Mouse (Mus musculus) olfactory bulb, adult 2 months (tissue): ENCODE results near the gene Lmna. TPM values are rescaled to one million over a fixed set of nuclear protein-coding genes. Genes with fewer than 3 reads are reported as not detected.
A peak's percentile ranks its signal among the peaks of the same experiment; 100 is the strongest.

Source experiments
- H3K27ac ChIP-seq: fragments of 200-500 bp; 2 replicates; pipeline ENCODE4 v1.5.1; 2012; ENCODE audit warnings: low read depth, low read length; ENCODE audit not compliant: insufficient read depth
- H3K4me1 ChIP-seq: fragments of 200-500 bp; 2 replicates; pipeline ENCODE4 v1.6.1; 2012; ENCODE audit warnings: low read length; ENCODE audit not compliant: control insufficient read depth, insufficient read depth
- H3K4me3 ChIP-seq: fragments of 200-500 bp; 2 replicates; pipeline ENCODE4 v1.5.1; 2012; ENCODE audit warnings: mild to moderate bottlenecking, low read depth, low read length, moderate library complexity; ENCODE audit not compliant: insufficient read depth
- CTCF ChIP-seq: fragments of 200-500 bp; IDR thresholded peaks from 2 replicates; pipeline ENCODE4 v1.5.1; 2012; ENCODE audit warnings: low read depth, mild to moderate bottlenecking, low read length, moderate library complexity; ENCODE audit not compliant: insufficient read depth
- POLR2A ChIP-seq: fragments of 200-500 bp; IDR thresholded peaks from 2 replicates; pipeline ENCODE4 v1.6.1; 2012; ENCODE audit warnings: mild to moderate bottlenecking, low read depth, low read length, moderate library complexity; ENCODE audit not compliant: insufficient read depth
- WGBS: fragments of 180-500 bp; shearing (Covaris S2); methylation state at CpG from one replicate; pipeline ENCODE4 v1.1.7; 2018; 5-methylcytosine and 5-hydroxymethylcytosine counted together
- polyA plus RNA-seq: library from polyadenylated mRNA; stranded (reverse); fragments of >200 nt; gene quantifications from 2 replicates; pipeline ENCODE4 v1.2.4, GENCODE M21; 2012; ENCODE audit warnings: low replicate concordance; ENCODE audit not compliant: missing spikeins, insufficient read depth, insufficient read length

Lmna gene
- polyA plus RNA-seq, 1 experiment = not detected

- WGBS = 76% methylated on average over 8 of the region's 8 CpGs
- TF ChIP-seq CTCF = no peak
- no peak for TF ChIP-seq POLR2A
- Histone ChIP-seq H3K4me1 (peaks cover 21% of the 10 kb centered on the region), H3K27ac (no peak overlapping the region), H3K4me3 (no peak overlapping the region)
Observed at GRCm38 (mm10) chr3:88483141-88483540, 26.6 kb downstream of the Lmna start.

GRCm38 (mm10) chr3:88482336-88482735 is 27.4 kb downstream of the Lmna start:
- 23% methylated on average over 18 of the region's 18 CpGs for WGBS
- TF ChIP-seq CTCF (no peak), POLR2A (no peak)
- peak overlapping the region; percentile 24 for H3K27ac ChIP-seq
- H3K4me1 ChIP-seq = peaks cover 24% of the 10 kb centered on the region
- H3K4me3 ChIP-seq = no peak overlapping the region

DNA sequence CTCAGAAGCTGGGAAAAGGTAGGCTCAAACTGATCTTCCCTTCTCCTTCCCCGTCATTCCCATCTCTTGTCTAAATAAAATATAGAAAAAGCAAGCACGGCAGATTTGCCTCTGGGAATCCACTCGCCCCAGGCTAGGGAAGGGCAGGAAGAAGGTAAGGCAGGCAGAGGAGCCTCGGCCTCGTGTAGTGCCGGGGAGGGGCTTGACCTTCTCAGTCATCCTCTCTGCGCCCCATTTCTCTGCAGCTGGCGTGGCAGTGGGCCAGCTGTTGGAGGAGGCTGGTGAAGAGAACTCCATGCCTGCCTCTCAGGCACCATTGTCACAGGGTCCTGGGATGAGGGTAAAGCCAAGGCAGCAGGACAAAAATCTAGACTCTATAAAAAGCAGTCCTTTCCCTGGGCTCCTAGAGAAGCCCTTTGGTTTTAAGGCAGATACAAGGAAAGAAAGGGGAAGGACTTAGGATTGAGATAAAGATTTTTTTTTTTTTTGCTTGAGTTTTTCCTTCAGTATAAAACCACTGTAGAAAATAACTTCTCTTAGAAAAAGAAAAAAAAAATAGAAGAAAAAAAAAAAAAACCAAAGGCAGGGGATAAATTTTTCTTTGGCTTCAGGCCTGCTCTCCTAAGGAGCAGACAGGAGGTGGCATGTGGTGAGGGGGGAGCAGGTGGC is 28.2 kb downstream of the Lmna start:
- peak overlapping the region; percentile 24; the same call in 1 of the 2 replicates for H3K27ac ChIP-seq

GRCm38 (mm10) chr3:88480679-88481078 is 29.1 kb downstream of the Lmna start:
- Histone ChIP-seq H3K4me1 (peaks cover 24% of the 10 kb centered on the region), H3K27ac (no peak overlapping the region), H3K4me3 (no peak overlapping the region)
- TF ChIP-seq POLR2A = no peak
- TF ChIP-seq CTCF = no peak
- 94% methylated on average over 5 of the region's 5 CpGs for WGBS

More for the DNA sequence above, 28.2 kb downstream of the Lmna start:
- Histone ChIP-seq H3K4me3 (no peak overlapping the region), H3K4me1 (peaks cover 24% of the 10 kb centered on the region)
- TF ChIP-seq CTCF (no peak), POLR2A (no peak)
- WGBS = 42% methylated on average over 8 of the region's 8 CpGs

GRCm38 (mm10) chr3:88479828-88480227 is 29.9 kb downstream of the Lmna start:
- no peak overlapping the region for H3K27ac ChIP-seq
- peaks cover 24% of the 10 kb centered on the region for H3K4me1 ChIP-seq
- WGBS = 86% methylated on average over 4 of the region's 4 CpGs
- TF ChIP-seq CTCF (no peak), POLR2A (no peak)
- no peak overlapping the region for H3K4me3 ChIP-seq

- TF ChIP-seq CTCF (no peak), POLR2A (no peak)
- no peak overlapping the region for H3K4me3 ChIP-seq
- H3K4me1 ChIP-seq = peaks cover 19% of the 10 kb centered on the region
- no peak overlapping the region for H3K27ac ChIP-seq
- 64% methylated on average over 3 of the region's 3 CpGs for whole genome bisulfite sequencing
Observed at GRCm38 (mm10) chr3:88479163-88479562, 30.6 kb downstream of the Lmna start.

- TF ChIP-seq CTCF = peak; percentile 83
- no peak for TF ChIP-seq POLR2A
- 2% methylated on average over 8 of the region's 8 CpGs for WGBS
- Histone ChIP-seq H3K4me3 (no peak overlapping the region), H3K27ac (no peak overlapping the region), H3K4me1 (peaks cover 19% of the 10 kb centered on the region)
Observed at GRCm38 (mm10) chr3:88477735-88478134, 32.0 kb downstream of the Lmna start.

DNA sequence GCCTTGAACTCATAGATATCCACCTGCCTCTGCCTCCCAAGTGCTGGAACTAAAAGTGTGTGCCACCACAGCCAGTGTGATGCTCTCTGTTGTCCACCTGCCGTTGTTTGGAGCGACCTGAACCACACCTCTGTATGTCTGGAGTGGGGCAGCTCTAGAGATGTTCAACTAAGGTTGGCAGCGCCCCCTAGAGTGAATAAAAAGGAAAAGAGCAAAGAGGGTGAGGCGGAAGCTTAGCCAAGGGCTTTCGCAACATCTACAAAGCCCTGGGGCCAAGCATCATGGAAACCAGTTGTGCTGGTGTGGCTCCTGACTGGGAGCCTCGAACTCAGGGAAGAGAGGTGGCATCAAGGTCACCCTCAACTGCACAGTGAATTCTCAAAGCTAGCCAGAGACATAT is 33.4 kb downstream of the Lmna start:
- WGBS = 68% methylated on average over 6 of the region's 6 CpGs
- Histone ChIP-seq H3K4me1 (peaks cover 9% of the 10 kb centered on the region), H3K27ac (no peak overlapping the region), H3K4me3 (no peak overlapping the region)
- TF ChIP-seq POLR2A = no peak
- no peak for TF ChIP-seq CTCF

GRCm38 (mm10) chr3:88473571-88473970 is 36.2 kb downstream of the Lmna start:
- TF ChIP-seq CTCF = no peak
- TF ChIP-seq POLR2A = no peak
- no peak overlapping the region for H3K4me3 ChIP-seq
- 48% methylated on average over 1 of the region's 1 CpGs for WGBS
- H3K27ac ChIP-seq = no peak overlapping the region
- H3K4me1 ChIP-seq = peaks cover 5% of the 10 kb centered on the region
